ENCODE assay signal across 15 mouse cellular contexts in genomic region chr5:8357677-8358076, GRCm38 (mm10). TPM values are rescaled to one million over a fixed set of nuclear protein-coding genes. Genes with fewer than 3 reads are reported as not detected.
DNase-seq lines count a peak whose midpoint lies in the region; ATAC-seq and TF ChIP-seq lines count a peak whose summit lies in the region.
"Had no signal": no experiment of that assay in that cellular context is flagged by ENCODE, and none has a peak within 500 bp of the region (broad histone marks: within the 10 kb centered on the region; RNA-seq: fewer than 3 reads in every experiment).

No protein-coding gene starts in this region.

- H3K36me3 ChIP-seq in heart, adult 2 months (ENCODE audit: control insufficient read depth, insufficient read depth, low read length), result peaks cover 2% of the 10 kb centered on the region
- H3K36me3 ChIP-seq in hindbrain, embryonic 13.5 days, result peaks cover 14% of the 10 kb centered on the region
- no peaks in the 10 kb centered on the region for H3K36me3 ChIP-seq in hindbrain, embryonic 11.5 days (ENCODE audit: control insufficient read depth, insufficient read depth, low read length)
- H3K36me3 ChIP-seq in midbrain, embryonic 15.5 days (replicated peaks), result no peaks in the 10 kb centered on the region
- peaks cover 5% of the 10 kb centered on the region; the same call in 1 of the 2 replicates for H3K36me3 ChIP-seq in midbrain, embryonic 13.5 days
- H3K36me3 ChIP-seq in hindbrain, postnatal 0 days (ENCODE audit: insufficient read depth, low read length), result no peaks in the 10 kb centered on the region
- H3K36me3 ChIP-seq: embryonic facial prominence, embryonic 12.5 days; liver, embryonic 15.5 days; stomach, embryonic 15.5 days had no signal

- H3K27ac ChIP-seq in heart, adult 2 months, result peak overlapping the region; percentile 29; the same call in 1 of the 2 replicates
- H3K27ac ChIP-seq in hindbrain, embryonic 13.5 days, result 0 out of 2 replicates have a peak overlapping the region, but pooled peaks have one; percentile 41
- no peak overlapping the region for H3K27ac ChIP-seq in hindbrain, embryonic 11.5 days (ENCODE audit: low read depth, low read length)
- H3K27ac ChIP-seq in midbrain, embryonic 15.5 days, result no peak overlapping the region
- H3K27ac ChIP-seq in midbrain, embryonic 13.5 days, result no peak overlapping the region
- H3K27ac ChIP-seq in hindbrain, postnatal 0 days, result no peak overlapping the region
- H3K27ac ChIP-seq: embryonic facial prominence, embryonic 12.5 days; liver, embryonic 15.5 days; stomach, embryonic 15.5 days had no signal

- no peak for TF ChIP-seq CTCF in heart, adult 2 months (IDR thresholded peaks at IDR 0.05)
- TF ChIP-seq CTCF in hindbrain, postnatal 0 days (IDR thresholded peaks at IDR 0.05; ENCODE audit: low read depth), result no peak

- H3K4me2 ChIP-seq in hindbrain, embryonic 13.5 days, result no peak overlapping the region
- no peak overlapping the region for H3K4me2 ChIP-seq in hindbrain, embryonic 11.5 days (replicated peaks; ENCODE audit: low read depth, low read length)
- H3K4me2 ChIP-seq in midbrain, embryonic 15.5 days, result no peak overlapping the region
- no peak overlapping the region for H3K4me2 ChIP-seq in midbrain, embryonic 13.5 days (replicated peaks)
- peak overlapping the region; percentile 8; the same call in 1 of the 2 replicates for H3K4me2 ChIP-seq in hindbrain, postnatal 0 days (ENCODE audit: low read depth, low read length)
- H3K4me2 ChIP-seq: embryonic facial prominence, embryonic 12.5 days; liver, embryonic 15.5 days; stomach, embryonic 15.5 days had no signal

- no peaks in the 10 kb centered on the region for H3K9me3 ChIP-seq in hindbrain, embryonic 13.5 days
- no peaks in the 10 kb centered on the region for H3K9me3 ChIP-seq in hindbrain, embryonic 11.5 days (ENCODE audit: control insufficient read depth, low read length)
- no peaks in the 10 kb centered on the region for H3K9me3 ChIP-seq in midbrain, embryonic 15.5 days
- no peaks in the 10 kb centered on the region for H3K9me3 ChIP-seq in midbrain, embryonic 13.5 days
- no peaks in the 10 kb centered on the region for H3K9me3 ChIP-seq in hindbrain, postnatal 0 days (ENCODE audit: low read length)
- H3K9me3 ChIP-seq: embryonic facial prominence, embryonic 12.5 days; liver, embryonic 15.5 days; stomach, embryonic 15.5 days had no signal

- WGBS in heart, adult 2 months, result 44% methylated on average over 8 of the region's 8 CpGs
- 79% methylated on average over 8 of the region's 8 CpGs for WGBS in hindbrain, embryonic 13.5 days
- 77% methylated on average over 8 of the region's 8 CpGs for WGBS in hindbrain, embryonic 11.5 days
- 70% methylated on average over 8 of the region's 8 CpGs for WGBS in midbrain, embryonic 15.5 days
- WGBS in midbrain, embryonic 13.5 days, result 70% methylated on average over 8 of the region's 8 CpGs
- WGBS in hindbrain, postnatal 0 days, result 56% methylated on average over 8 of the region's 8 CpGs

- no peaks in the 10 kb centered on the region for H3K79me2 ChIP-seq in heart, adult 2 months (replicated peaks; ENCODE audit: control insufficient read depth, insufficient read depth, low read length)

- TF ChIP-seq POLR2A in heart, adult 2 months (IDR thresholded peaks at IDR 0.05; ENCODE audit: insufficient read depth, low read depth, low read length), result no peak

- no peak for TF ChIP-seq EP300 in heart, adult 2 months (IDR thresholded peaks at IDR 0.05; ENCODE audit: insufficient read depth, low read depth, low read length)

- H3K9ac ChIP-seq in heart, adult 2 months (ENCODE audit: low read depth, low read length), result no peak overlapping the region
- no peak overlapping the region for H3K9ac ChIP-seq in hindbrain, embryonic 13.5 days
- H3K9ac ChIP-seq in hindbrain, embryonic 11.5 days (ENCODE audit: low read depth, low read length), result no peak overlapping the region
- H3K9ac ChIP-seq in midbrain, embryonic 15.5 days, result no peak overlapping the region
- H3K9ac ChIP-seq in midbrain, embryonic 13.5 days (replicated peaks), result no peak overlapping the region
- no peak overlapping the region for H3K9ac ChIP-seq in hindbrain, postnatal 0 days (replicated peaks; ENCODE audit: low read length)
- H3K9ac ChIP-seq: embryonic facial prominence, embryonic 12.5 days; liver, embryonic 15.5 days; stomach, embryonic 15.5 days had no signal

- intact Hi-C loops in heart, adult 2 months (cut with DNase I), result no loop called here
- intact Hi-C loops in heart, postnatal 14 days (cut with DNase I), result no loop called here

- H3K27me3 ChIP-seq in heart, adult 2 months (ENCODE audit: control insufficient read depth, insufficient read depth, low read length), result no peaks in the 10 kb centered on the region
- H3K27me3 ChIP-seq in hindbrain, embryonic 13.5 days, result no peaks in the 10 kb centered on the region
- no peaks in the 10 kb centered on the region for H3K27me3 ChIP-seq in hindbrain, embryonic 11.5 days (ENCODE audit: control insufficient read depth, insufficient read depth, low read length)
- H3K27me3 ChIP-seq in midbrain, embryonic 15.5 days (replicated peaks), result no peaks in the 10 kb centered on the region
- no peaks in the 10 kb centered on the region for H3K27me3 ChIP-seq in midbrain, embryonic 13.5 days
- no peaks in the 10 kb centered on the region for H3K27me3 ChIP-seq in hindbrain, postnatal 0 days (ENCODE audit: insufficient read depth, low read length)
- H3K27me3 ChIP-seq: embryonic facial prominence, embryonic 12.5 days; liver, embryonic 15.5 days; stomach, embryonic 15.5 days had no signal

- peaks cover 9% of the 10 kb centered on the region for H3K4me1 ChIP-seq in heart, adult 2 months (ENCODE audit: control insufficient read depth, insufficient read depth, low read length)
- peaks cover 13% of the 10 kb centered on the region; the same call in 1 of the 2 replicates for H3K4me1 ChIP-seq in hindbrain, embryonic 13.5 days (replicated peaks)
- no peaks in the 10 kb centered on the region for H3K4me1 ChIP-seq in hindbrain, embryonic 11.5 days (replicated peaks; ENCODE audit: control insufficient read depth, insufficient read depth, low read length)
- peaks cover 8% of the 10 kb centered on the region for H3K4me1 ChIP-seq in midbrain, embryonic 15.5 days
- H3K4me1 ChIP-seq in midbrain, embryonic 13.5 days (replicated peaks), result peaks cover 12% of the 10 kb centered on the region; the same call in 1 of the 2 replicates
- 0 out of 2 replicates have a peak, but pooled peaks cover 5% of the 10 kb centered on the region for H3K4me1 ChIP-seq in hindbrain, postnatal 0 days (ENCODE audit: insufficient read depth, low read length)
- H3K4me1 ChIP-seq: embryonic facial prominence, embryonic 12.5 days; liver, embryonic 15.5 days had no signal

- H3K4me3 ChIP-seq in heart, adult 2 months, result no peak overlapping the region
- H3K4me3 ChIP-seq in hindbrain, embryonic 13.5 days, result no peak overlapping the region
- no peak overlapping the region for H3K4me3 ChIP-seq in hindbrain, embryonic 11.5 days (ENCODE audit: low read depth, low read length)
- no peak overlapping the region for H3K4me3 ChIP-seq in midbrain, embryonic 15.5 days
- no peak overlapping the region for H3K4me3 ChIP-seq in midbrain, embryonic 13.5 days (replicated peaks)
- H3K4me3 ChIP-seq in hindbrain, postnatal 0 days (ENCODE audit: low read length), result no peak overlapping the region
- H3K4me3 ChIP-seq: embryonic facial prominence, embryonic 12.5 days; liver, embryonic 15.5 days; stomach, embryonic 15.5 days had no signal

- ATAC-seq in hindbrain, embryonic 13.5 days (ENCODE audit: low FRiP score), result no peak
- no peak for ATAC-seq in hindbrain, embryonic 11.5 days (ENCODE audit: low FRiP score)
- ATAC-seq in midbrain, embryonic 15.5 days (replicated peaks), result 0 out of 2 replicates have a peak, but pooled peaks have one; percentile 31
- ATAC-seq in midbrain, embryonic 13.5 days, result no peak
- no peak for ATAC-seq in hindbrain, postnatal 0 days

- no peak for DNase-seq in heart, adult 2 months
- DNase-seq in heart, postnatal 14 days, result no peak
- DNase-seq in hindbrain, embryonic 11.5 days (ENCODE audit: low spot score), result no peak
- DNase-seq in hindbrain, postnatal 0 days (ENCODE audit: low spot score), result no peak
- no peak for DNase-seq in thymus, adult 18-20 months
- DNase-seq: adrenal gland, postnatal 10 days; B cell, adult 2 months; cerebellum, adult 18-20 months; gastrocnemius, postnatal 10 days had no signal

RNA-seq across cellular contexts. Expression of gene Adam22, which starts 10.3 kb away (rescaled TPM):
- 1 to 10 TPM; 3.6 to 4.7 TPM for total RNA-seq in heart, adult 2 months (2021)
- polyA plus RNA-seq in heart, adult 2 months (2012; rRNA removed), result 1.7 and 3.3 TPM in 2 replicates
- total RNA-seq in heart, postnatal 14 days (2021), result 1 to 10 TPM; 4.2 to 4.5 TPM
- 34.7 and 35.2 TPM in 2 replicates for polyA plus RNA-seq in hindbrain, embryonic 13.5 days (2015; fragmentation: Nextera tagmentation; extraction: Ambion mirVana)
- polyA plus RNA-seq in hindbrain, embryonic 11.5 days (2014; fragmentation: Nextera tagmentation; extraction: Ambion mirVana), result 15.9 and 16.7 TPM in 2 replicates
- polyA plus RNA-seq in midbrain, embryonic 15.5 days (2015; fragmentation: Nextera tagmentation; extraction: Ambion mirVana), result 42.9 and 47.2 TPM in 2 replicates
- 28.5 and 29.2 TPM in 2 replicates for polyA plus RNA-seq in midbrain, embryonic 13.5 days (2015; fragmentation: Nextera tagmentation; extraction: Ambion mirVana)
- 81.7 and 91.2 TPM in 2 replicates for total RNA-seq in hindbrain, postnatal 0 days (2014; rRNA removed)
- 46.1 and 46.2 TPM in 2 replicates for polyA plus RNA-seq in hindbrain, postnatal 0 days (2015; fragmentation: Nextera tagmentation; extraction: Ambion mirVana)

Comparison
In these comparisons a context has a peak if more than half of its experiments do, and no peak if none do; other contexts are left out.
1. H3K27ac ChIP-seq: peak in heart, adult 2 months (single experiment) and hindbrain, embryonic 13.5 days (single experiment); none in hindbrain, embryonic 11.5 days (single experiment), midbrain, embryonic 15.5 days (single experiment), midbrain, embryonic 13.5 days (single experiment) and hindbrain, postnatal 0 days (single experiment).